Mouse (Mus musculus) kidney, adult 11 months (tissue): ENCODE measurements around the gene Skida1.

ENCODE experiments used
- DNase-seq: peaks from one replicate; pipeline ENCODE4 v3.0.0; 2022

Gene Skida1

DNA sequence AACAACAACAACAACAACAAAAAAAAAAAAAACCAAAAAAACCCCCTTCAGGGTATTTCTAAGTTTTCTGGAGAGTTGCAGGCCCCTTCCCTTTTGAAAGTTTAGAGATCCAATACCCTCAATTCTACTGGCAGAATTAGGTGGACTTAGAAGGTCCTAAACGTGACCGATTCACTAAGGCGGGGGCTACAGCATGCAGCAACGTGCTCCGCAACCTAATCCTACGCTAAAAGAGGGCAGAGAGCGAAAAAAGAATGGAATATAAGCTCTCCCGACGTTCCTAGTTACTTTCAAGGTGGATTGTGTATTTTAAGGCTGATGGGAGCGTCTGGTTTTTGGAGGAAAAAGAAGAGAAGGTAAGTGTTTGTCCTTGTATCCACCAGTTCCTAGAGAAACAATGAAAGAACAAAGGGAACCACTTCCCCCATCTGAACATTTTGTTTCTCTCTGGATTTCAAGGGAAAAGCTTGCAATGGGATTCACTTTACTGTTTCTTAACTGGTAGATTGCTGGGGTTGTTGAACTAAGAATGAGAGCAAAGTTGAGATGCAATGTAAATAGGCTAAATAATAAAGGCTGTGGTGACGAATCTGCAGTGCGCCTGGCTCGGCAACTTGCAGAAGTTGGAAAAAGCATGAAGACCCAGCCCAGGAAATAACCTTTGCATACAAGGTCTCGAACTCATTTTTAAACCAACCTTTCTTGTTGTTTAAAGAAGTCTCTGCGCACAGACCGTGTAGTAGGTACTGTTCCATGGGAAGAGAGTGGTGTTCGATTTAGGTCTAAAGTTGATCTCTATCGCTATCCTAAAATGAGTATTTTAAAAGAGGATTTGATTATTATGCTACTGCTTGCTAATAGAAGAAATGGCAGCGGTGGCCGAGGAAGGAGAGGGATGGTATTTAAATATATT, 6.4 kb upstream of the Skida1 start, which contains the start of gene Mllt10:
Gene Mllt10, plus strand, starts transcription at position 222 of the 913 bp plus-strand sequence.
- DNase-seq, result no peak

DNA sequence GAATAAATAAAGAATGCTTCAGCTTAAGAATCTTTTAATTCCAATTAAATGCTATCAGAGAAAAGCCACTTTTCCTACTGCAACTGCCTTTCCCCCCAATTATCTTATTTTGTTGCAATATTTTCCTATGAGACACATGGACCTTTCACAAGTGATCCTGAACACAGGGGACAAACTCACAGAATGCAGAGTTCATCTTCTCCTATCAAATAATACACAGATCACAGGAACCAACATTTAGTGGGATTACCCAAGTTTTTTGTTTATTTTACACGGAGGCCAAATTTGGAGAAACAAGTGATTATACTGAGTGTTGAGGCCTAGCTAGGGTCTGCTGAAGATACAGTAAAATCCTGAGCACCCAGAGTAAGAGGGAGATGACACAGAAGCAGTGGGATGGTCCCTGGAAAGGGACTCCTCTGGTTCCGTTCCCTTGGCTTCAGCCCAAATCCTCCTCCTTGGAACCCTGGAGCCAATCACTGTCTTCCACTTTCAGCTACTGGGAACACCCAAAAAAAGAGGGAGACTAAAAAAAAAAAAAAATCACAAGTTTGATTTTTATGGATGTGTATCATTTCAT, 5.2 kb upstream of the Skida1 start:
- DNase-seq, result no peak

- no peak for DNase-seq
Measured at GRCm38 (mm10) chr2:18053243-18053950, 4.5 kb upstream of the Skida1 start.

DNA sequence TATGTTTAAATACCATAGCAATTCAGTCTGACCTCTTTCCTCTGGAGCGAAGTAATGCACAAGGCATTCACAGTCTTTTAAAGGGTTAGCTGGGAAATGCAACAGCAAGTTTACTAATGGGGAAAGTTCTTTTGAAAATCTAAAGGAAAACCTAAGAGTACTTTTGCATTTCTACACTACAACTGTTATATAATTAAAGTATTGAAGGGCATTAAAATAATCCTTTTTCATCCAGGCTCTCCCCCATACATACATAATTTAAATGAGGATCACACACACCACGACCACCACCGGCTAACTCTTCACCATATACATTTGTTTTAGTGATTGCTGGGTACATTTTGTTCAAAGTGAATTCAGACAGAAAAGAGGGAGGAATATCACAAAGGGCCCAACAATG, 3.7 kb upstream of the Skida1 start:
- DNase-seq, result no peak

DNA sequence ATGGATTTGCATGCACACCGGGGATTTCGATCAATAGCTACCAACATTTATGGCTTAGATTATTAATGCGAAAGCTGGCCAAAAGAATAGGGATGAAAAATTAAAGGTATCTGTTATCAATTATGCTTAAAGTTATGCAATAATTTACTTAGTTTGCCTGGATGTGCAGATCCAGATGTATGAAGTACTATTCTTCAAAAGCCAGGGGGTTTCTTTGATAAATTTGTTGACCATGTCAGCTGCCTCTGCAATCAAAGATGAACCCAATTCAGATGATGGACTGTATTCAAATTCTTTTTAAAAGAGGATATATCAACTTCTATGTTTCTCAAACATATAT, 3.0 kb upstream of the Skida1 start:
- no peak for DNase-seq

GRCm38 (mm10) chr2:18051026-18051830, 2.4 kb upstream of the Skida1 start:
- DNase-seq, result no peak

DNA sequence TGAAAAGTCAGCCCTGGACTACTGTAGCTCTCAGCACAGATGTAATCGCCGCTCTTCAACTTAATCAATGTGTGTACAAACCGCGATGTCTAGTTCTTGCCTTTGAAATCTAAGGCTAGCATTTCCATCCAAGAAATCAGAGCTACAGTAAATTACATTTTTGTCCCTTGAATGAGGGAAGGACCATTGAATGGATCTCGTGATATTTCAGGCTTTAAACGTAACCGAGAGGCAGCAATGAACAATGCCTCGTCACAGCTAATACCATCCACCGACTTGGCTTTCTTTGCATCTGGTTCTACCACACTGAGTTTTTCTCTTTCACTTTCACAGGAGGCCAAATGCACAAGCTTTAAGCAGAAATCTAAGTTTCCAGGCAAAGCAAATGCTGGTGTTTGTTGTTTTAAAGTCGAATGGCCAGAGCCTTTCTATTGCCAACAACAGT, 1.7 kb upstream of the Skida1 start:
- no peak for DNase-seq

DNA sequence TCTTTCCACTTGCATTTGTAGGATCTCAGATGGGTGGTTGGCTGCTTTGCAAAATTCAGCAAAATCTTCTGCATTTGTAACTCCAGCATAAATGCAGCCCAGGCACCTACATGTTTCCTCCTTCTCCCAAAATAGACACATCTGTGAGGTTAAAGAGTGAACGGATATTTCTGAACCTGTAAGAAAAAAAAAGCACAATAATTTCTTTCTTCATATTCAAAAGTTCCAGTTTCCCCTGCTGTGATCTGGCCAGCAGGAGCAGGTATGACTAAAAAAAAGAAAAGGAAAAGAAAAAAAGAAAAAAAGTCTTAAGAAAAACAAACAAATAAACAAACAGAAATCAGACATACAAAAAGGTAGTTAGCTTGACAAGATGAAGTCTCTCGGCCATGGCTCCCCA, 1.2 kb upstream of the Skida1 start:
- DNase-seq, result no peak

DNA sequence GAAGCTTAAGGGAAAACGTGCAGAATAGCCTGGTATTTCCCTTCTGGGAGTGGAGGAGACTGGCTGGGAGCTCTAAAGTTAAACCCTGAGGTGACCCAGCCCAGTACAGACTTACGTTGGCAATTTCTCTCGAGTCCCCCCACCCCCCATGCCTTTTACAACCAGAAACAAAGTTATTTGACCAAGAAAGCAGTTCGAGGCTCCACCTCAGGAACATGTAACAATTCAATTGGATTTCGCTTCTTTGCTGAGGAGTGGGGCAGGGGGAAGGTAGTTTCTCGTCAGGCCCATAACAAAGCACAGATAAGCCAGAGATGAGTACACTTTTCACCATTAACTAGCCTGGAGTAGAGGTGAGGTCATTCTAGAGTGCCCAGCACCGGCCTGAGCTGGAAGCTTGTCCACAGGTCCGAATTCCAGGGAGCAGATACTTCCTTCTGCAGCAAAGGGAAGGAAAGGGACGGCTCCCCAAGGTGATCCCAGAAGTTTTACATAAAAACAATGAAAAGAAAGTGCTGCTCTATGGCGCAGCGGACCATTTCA, 499 bp upstream of the Skida1 start:
- DNase-seq, result peak; percentile 77

DNA sequence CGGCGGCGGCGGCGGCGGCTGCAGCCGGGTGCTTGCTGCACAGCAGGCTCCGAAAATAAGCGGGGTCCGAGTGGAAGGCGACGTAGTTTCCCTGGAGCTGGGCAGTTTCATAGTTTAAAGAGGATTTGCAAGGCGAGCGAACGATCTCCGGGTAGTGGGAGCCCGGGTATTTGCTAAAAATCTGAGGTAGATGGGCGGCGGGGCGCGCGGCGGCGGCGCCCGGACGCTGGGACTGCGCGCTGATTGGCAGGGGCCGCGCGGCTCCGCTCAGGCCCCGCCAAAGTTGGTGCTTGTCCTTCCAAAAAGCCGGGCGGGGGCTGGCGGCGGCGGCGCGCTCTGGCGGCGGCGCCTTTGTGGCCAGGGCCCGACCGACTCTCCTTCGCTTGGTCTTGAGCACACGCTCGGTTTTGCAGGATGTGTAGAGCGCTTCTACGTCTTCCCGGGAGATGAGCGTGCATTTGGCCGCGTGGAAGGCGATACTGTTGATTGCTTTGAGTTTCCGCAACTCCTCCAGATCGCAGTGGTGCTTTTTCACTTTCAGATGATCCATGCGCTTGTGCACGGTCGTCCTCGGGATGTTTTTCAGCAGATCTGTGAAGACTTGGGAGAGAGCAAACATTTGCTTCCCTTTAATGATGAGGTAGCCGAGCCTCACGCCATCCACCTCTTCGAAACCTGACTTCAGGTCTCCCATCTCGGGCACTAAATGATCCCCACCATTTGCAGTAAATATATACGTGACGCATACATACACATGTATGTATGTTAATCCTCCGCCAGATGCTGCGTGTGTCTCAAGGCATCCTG, 1.0 kb downstream of the Skida1 start:
- DNase-seq, result peak; percentile 70

DNA sequence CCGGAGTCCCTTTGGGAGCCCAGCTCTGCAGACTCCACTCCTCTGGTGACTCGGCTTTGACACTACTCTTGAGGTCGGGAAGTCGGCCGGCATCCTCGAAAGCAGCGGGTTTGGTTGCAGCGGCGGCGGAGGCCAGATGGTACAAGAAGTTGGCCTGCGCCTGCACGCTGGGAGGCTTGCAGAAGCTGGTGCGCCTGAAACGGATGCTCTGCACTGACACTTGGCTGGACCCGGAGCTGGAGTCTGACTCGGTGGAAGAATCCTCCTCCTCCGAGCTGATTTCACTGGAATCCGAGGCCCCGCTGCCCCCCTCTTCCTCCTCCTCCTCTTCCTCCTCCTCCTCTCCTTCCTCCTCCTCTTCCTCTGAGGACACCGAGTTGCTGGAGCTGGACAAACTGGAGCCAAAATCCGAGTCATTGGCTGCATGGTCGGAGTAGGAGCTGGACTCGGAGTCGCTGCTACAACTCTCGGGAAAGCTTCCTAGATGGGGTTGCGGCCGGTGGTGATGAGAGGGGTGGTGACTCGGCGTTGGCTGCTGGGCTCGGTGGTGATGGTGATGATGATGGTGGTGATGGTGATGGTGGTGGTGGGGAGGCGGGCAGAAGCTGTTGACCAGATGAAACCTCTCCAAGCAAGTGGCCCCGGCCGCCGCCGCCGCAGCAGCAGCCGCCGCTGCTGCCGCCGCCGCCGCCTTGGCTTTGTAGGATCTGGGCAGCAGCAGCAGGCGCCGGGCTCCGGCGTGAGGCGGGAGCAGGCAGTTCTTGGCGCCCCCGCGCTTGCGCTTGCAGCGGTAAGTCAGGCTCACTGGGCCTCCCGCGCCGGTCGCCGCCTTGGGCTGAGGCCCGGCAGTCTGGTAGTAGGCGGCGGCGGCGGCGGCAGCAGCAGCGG, 1.8 kb downstream of the Skida1 start:
- peak; percentile 64 for DNase-seq

DNA sequence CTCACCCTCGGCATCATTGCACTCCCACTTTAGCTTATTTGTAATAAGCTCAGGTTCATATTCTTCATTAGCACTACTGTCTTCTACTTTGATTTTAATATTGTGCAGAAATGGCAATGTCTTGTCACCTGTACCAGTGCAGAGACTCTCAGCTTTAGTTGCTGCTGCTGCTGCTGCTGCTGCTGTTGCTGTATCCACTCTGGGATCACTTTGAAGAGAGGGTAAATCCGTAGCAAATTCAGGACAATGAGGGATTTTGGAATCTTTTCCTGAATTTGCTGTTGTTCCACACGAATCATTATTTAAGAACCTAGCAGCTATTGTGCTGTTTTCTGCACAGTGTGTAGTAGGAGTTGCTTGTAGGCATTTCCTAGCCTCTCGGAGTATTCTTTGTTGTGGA, 2.7 kb downstream of the Skida1 start:
- DNase-seq, result no peak

- DNase-seq, result no peak
Measured at GRCm38 (mm10) chr2:18045781-18046181, 3.1 kb downstream of the Skida1 start.

DNA sequence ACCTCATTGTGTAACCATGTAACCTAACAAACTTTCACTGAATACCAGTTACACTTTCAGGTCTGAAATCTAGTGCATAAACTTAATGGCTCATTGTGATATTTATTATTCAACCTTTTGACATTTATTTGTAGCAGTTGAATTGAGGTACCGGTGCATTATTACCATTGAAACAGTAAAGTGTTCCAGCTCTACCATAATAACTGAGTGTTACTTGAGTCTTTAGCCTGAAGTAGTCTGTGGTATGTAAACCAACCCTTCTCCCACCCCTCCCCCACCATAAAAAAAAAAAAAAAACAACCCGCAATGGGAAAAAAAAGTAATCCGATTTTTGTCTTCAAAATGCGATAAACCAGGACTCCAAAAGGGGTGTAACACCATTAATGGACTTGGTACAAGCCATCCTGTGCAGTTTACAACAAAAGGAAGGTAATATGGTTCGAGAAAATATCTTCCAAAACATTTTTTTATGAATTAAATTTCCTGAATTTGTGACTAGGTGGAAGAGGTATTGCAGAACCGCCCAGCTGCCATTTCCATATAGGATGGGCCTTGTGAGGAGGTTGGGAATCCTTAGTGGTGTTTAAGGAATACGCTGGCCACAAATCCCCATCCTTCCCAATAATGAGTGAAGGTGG, 3.6 kb downstream of the Skida1 start:
- no peak for DNase-seq

DNA sequence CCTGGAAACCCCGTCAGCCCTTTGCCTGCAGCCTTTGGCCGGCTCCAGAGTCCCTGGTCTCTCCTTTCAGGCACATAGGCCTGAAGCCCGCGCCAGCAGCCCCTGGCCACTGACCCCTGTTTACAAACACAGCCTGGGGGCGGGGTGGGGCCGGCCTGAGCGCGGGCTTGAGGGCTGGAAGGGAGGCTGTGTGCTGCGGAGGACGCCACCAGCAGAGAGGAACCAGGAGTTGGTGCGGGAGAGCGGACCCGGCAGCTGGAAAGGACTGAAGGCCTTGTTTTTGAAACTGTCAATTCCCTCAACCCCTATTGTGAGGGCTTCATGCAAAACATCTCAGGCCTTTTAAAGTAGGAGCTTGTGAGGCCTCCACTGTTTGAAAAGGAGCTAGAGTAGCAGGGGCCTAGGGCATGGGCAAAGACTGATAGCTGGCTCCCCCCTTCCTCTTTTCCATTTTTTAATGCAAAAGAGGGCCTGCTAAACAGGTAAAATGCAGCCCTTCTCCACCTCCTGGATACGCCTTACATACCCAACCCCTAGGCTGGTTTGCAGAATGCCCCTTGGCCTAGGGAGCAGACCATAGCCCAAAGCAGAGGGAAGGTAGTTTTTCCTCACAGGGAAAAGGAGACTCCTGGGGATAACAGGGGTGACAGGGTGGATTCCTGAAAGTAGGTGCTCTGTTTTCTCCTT, 7.5 kb downstream of the Skida1 start:
- peak; percentile 49 for DNase-seq

DNA sequence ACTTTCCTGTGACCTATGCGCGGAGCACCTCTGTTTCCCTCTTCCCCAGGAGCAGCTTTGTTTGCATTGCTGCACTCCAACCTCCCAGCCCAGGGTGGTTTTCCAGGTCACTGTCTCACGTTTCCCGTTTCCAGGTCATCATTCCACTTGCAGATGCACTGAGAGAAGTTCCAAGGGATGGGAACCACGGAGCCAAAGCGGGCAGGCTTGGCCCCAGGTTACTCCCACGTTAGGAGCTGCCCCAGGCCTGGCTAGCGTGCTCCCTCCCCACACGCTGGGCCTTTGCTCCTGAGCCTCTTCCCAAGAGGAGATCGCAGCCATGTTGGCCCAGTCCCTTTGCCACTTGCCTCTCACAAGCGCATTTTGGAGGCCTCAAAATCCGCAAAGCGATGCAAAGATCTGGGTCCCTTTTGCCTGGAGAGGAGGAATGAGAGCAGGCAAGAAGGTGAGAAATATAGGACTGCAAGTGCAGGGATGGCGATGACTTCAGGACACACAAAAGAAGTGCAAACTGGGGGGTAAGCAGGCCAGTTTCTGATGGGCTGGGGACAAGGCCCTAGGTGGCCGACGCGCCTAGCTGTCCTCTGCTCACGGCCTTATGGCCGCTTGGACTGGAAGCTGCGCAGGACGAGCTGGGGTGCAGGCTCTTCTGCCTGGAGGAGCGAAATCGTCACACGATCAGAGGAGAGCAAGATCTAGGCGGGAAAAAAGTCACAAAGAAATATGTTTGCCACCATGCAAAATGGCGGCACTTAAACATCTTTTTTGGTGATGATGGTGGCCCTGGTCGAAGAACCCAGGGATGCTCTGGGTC, 8.3 kb downstream of the Skida1 start:
- DNase-seq, result no peak

- DNase-seq, result no peak
Measured at GRCm38 (mm10) chr2:18039566-18040290, 9.1 kb downstream of the Skida1 start.

DNA sequence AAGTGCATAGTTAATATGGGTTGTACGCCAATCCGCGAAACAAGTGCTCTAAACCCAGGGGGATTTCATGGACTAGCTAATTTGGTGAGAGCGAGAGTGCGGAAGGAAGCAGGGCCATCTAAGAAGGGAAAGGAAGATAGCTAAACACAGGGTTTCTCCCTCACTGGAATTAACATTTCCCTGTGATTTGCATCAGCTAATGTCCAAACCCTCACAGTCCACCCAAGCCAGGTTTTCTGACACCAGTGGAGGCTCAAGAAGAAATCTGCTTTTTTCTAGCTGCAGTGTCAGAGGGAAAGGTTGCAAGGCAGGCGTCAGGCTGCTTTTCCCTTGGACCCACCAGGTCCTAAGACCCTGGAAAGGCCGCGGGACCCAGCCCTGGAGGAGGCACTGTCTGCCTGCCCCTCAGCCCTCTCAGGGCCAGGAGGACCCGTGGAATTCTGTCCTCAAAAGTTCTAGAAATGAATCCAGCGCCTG, 9.9 kb downstream of the Skida1 start:
- DNase-seq, result no peak
